Mouse (Mus musculus): ENCODE data around the gene Cfap61. TPM values are rescaled to one million over a fixed set of nuclear protein-coding genes. Genes with fewer than 3 reads are reported as not detected.

The Cfap61 gene
- polyA plus RNA-seq, 1 experiment from 2014 or later = 2.7 TPM

DNA sequence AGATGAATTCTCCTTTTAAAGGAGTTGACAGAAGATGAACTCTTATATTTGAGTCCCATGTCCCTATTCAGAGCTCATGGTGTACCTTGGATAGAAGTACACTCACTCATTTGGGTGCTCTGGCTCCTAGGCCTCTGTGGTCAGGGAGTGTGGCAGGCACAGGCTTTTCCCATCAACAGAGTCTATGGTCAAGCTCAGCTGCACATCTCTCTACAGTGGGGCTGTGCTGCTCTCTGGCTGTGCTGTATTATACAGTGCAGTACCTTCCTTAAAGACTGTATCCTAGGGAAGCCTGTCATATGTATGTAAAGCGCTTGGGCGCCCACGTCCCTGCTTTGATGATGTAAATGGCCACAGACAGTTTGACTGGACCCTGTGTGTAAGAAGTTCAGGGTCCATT is 323.0 kb downstream of the Cfap61 start:
- H3K27ac ChIP-seq (replicated peaks) = no peak overlapping the region
- ATAC-seq (ENCODE audit: low FRiP score) = no peak
- H3K9me3 ChIP-seq (replicated peaks) = no peaks in the 10 kb centered on the region
- no peak overlapping the region for H3K4me2 ChIP-seq
- peaks cover 36% of the 10 kb centered on the region for H3K4me1 ChIP-seq
- H3K36me3 ChIP-seq = no peaks in the 10 kb centered on the region
- 80% methylated on average over 3 of the region's 3 CpGs for WGBS
- H3K27me3 ChIP-seq (replicated peaks) = 0 out of 2 replicates have a peak, but pooled peaks cover 6% of the 10 kb centered on the region
- no peak overlapping the region for H3K4me3 ChIP-seq (replicated peaks)
- no peak overlapping the region for H3K9ac ChIP-seq (replicated peaks)

DNA sequence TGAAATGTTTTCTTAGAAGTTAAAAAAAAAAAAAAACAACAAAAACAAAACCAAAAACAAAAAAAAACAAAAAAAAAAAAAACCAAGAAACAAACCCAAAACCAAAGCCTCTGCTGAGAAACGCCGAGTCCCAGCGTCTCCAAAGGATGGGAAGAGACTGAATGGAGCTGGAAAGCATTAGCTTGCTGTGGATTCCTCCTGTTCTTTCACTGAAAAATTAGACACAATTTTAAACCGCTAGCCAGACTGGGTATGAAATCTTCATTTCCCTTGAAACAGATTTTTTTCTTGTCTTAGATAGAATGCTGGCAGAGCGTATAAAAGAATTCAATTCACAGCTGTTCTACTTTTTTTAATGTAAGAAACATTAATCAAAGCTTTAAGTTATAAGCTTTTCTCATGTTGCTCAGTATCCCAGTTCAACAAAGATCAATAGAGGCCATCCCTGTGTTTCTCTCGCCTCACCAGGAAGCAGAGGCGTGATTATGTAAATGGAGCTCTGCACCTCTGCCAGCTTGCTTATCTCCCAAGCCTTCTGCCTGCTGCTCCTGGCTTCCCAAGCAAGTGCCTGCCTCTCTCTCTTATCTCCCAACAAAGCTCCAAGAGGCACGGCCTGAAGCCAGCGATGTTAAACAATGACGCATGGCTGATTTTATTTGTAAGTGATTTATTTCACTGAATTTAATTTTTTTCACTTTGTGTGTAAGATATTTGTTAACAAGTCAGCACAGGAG is 324.3 kb downstream of the Cfap61 start:
- WGBS = 24% methylated on average over 10 of the region's 10 CpGs

DNA sequence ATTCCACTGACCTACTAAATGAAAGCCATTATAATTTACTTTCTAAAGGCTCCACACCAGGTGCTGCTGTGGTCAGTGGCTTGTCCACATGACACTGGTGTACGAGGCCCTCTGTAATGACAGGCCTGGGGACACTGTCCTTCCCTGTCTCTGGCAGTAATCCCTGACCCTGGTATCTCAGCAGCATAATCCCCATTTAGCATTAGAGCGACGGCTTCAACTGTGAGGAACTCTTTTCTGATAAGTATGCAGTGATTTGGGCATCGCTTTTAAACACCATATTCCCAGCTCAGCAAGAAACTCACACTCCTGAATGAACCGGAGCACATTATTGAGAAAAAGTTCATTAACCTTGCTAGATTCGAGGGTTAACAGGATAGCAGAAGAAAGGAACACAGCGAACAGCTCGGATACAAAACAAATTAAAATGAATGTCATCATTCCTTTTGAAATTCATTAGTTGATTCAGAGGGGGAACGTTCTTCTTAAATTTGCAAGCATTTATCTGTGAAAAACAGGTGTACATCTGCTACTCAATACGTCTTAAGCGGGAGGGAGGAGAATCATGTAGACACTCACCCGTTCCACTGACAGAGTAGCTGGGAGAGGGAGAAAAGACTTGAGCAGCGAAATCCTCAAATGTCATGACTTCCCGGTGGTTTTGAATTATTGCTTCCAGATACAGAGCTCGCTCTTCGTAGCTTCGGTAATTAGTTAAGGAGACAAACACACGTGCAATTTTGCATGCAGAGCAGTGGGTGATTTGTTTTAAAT is 325.4 kb downstream of the Cfap61 start:
- 30% methylated on average over 18 of the region's 18 CpGs for WGBS
- no peaks in the 10 kb centered on the region for H3K9me3 ChIP-seq (replicated peaks)
- ATAC-seq (ENCODE audit: low FRiP score) = no peak
- H3K27ac ChIP-seq (replicated peaks) = no peak overlapping the region
- H3K4me1 ChIP-seq = peaks cover 36% of the 10 kb centered on the region
- 0 out of 2 replicates have a peak, but pooled peaks cover 9% of the 10 kb centered on the region for H3K27me3 ChIP-seq (replicated peaks)
- no peak overlapping the region for H3K4me3 ChIP-seq (replicated peaks)
- no peaks in the 10 kb centered on the region for H3K36me3 ChIP-seq
- no peak overlapping the region for H3K9ac ChIP-seq (replicated peaks)
- no peak overlapping the region for H3K4me2 ChIP-seq

More for the DNA sequence above, 324.3 kb downstream of the Cfap61 start:
- Histone ChIP-seq H3K9me3 (replicated peaks) (no peaks in the 10 kb centered on the region), H3K4me2 (no peak overlapping the region), H3K27me3 (replicated peaks) (0 out of 2 replicates have a peak, but pooled peaks cover 6% of the 10 kb centered on the region), H3K27ac (replicated peaks) (0 out of 2 replicates have a peak overlapping the region, but pooled peaks have one; percentile 14), H3K36me3 (no peaks in the 10 kb centered on the region), H3K4me1 (peaks cover 36% of the 10 kb centered on the region), H3K4me3 (replicated peaks) (no peak overlapping the region), H3K9ac (replicated peaks) (no peak overlapping the region)
- peak; percentile 42; the same call in 1 of the 2 replicates for ATAC-seq (ENCODE audit: low FRiP score)

DNA sequence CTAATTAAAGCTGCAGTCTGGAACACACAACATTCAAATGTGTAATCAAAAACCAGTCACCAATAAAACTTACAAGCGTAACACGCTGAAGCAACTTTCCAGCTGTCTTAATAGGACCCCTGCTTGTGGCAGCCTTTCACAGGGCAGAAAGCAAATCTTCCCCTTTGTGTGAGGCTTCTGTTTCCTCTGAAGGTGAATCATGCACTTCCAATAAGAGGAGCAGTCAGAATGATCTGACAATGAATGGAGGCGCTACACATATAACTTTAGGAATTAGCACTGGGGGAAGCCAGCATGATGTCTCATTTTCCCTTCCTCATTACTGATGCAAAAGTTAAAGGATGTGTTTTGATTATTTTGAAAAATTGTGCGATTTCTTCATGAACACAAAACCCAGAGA is 326.6 kb downstream of the Cfap61 start:
- no peak overlapping the region for H3K4me2 ChIP-seq
- H3K4me3 ChIP-seq (replicated peaks) = no peak overlapping the region
- no peak for ATAC-seq (ENCODE audit: low FRiP score)
- peaks cover 7% of the 10 kb centered on the region; the same call in 1 of the 2 replicates for H3K27me3 ChIP-seq (replicated peaks)
- H3K27ac ChIP-seq (replicated peaks) = no peak overlapping the region
- 46% methylated on average over 4 of the region's 4 CpGs for WGBS
- H3K4me1 ChIP-seq = peaks cover 36% of the 10 kb centered on the region
- H3K9ac ChIP-seq (replicated peaks) = no peak overlapping the region
- no peaks in the 10 kb centered on the region for H3K36me3 ChIP-seq
- no peaks in the 10 kb centered on the region for H3K9me3 ChIP-seq (replicated peaks)

DNA sequence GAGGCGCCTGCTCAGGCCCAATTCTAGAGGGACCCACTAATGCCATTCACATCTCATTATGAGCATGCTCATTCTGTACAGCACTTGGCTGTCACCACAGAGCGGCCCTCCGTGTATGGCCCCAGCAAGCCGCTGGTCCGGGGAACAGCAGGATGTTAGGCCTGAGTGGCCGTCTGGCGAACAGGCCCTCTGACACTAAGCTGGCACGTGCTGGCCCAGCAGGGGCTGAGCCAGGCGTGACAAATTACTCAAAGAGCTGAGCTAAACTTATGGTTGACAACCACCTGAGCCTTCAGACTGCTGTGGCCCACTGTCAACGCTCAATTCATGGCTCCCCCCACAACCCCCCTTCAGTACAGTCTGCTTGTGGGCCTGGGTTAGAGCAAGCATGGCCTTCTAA is 327.6 kb downstream of the Cfap61 start:
- Histone ChIP-seq H3K4me3 (replicated peaks) (no peak overlapping the region), H3K27ac (replicated peaks) (no peak overlapping the region), H3K4me1 (peaks cover 33% of the 10 kb centered on the region)

DNA sequence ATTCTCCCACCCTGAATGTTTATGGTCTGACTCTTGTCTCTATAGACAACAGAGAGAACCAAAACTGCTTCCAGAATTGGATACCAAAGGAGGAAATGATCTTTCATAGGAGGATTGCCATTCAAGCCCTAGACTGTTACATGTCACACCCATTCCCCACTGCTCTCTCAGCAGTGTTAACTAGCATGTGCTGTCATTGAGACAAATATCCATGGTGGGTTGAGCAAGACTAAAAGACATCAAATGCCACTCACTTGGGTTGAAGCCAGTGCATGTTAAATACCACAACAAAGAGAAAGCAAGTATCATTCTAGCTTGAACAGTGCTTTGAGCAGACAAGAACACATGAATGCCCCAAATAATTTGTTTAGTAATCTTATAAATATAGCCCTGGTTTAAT is 328.4 kb downstream of the Cfap61 start:
- peaks cover 33% of the 10 kb centered on the region for H3K4me1 ChIP-seq
- H3K4me3 ChIP-seq (replicated peaks) = no peak overlapping the region
- ATAC-seq (ENCODE audit: low FRiP score) = no peak
- no peak overlapping the region for H3K9ac ChIP-seq (replicated peaks)
- H3K9me3 ChIP-seq (replicated peaks) = no peaks in the 10 kb centered on the region
- no peak overlapping the region for H3K27ac ChIP-seq (replicated peaks)
- H3K36me3 ChIP-seq = no peaks in the 10 kb centered on the region
- peaks cover 7% of the 10 kb centered on the region; the same call in 1 of the 2 replicates for H3K27me3 ChIP-seq (replicated peaks)
- H3K4me2 ChIP-seq = no peak overlapping the region

More for the DNA sequence above, 327.6 kb downstream of the Cfap61 start:
- WGBS = 15% methylated on average over 10 of the region's 10 CpGs
- H3K9ac ChIP-seq (replicated peaks) = no peak overlapping the region
- peak; percentile 72 for ATAC-seq (ENCODE audit: low FRiP score)
- H3K9me3 ChIP-seq (replicated peaks) = no peaks in the 10 kb centered on the region
- no peak overlapping the region for H3K4me2 ChIP-seq
- H3K27me3 ChIP-seq (replicated peaks) = peaks cover 7% of the 10 kb centered on the region; the same call in 1 of the 2 replicates
- H3K36me3 ChIP-seq = no peaks in the 10 kb centered on the region

Other genes with a start within 250 kb of the Cfap61 start
- gene Naa20, start 32.7 kb upstream of the Cfap61 start, polyA plus RNA-seq (2015; fragmentation: Nextera tagmentation; extraction: Ambion mirVana) = 130 and 140 TPM in 2 replicates
- 18.8 and 22.7 TPM in 2 replicates for gene Crnkl1, start 230 bp downstream of the Cfap61 start, polyA plus RNA-seq (2015; fragmentation: Nextera tagmentation; extraction: Ambion mirVana)